Mouse (Mus musculus) kidney, adult 2 months (tissue): ENCODE data around the gene Zc3h7b. TPM values are rescaled to one million over a fixed set of nuclear protein-coding genes. Genes with fewer than 3 reads are reported as not detected.

ENCODE experiments used
- DNase-seq: peaks from one replicate; pipeline ENCODE4 v3.0.0; 2021
- H3K27ac ChIP-seq: fragments of 200-500 bp; 2 replicates; pipeline ENCODE4 v1.5.1; 2012; ENCODE audit warnings: low read depth, low read length, control low read depth, inconsistent platforms; ENCODE audit not compliant: insufficient read depth
- H3K27me3 ChIP-seq: fragments of 200-500 bp; replicated peaks from 2 replicates; pipeline ENCODE4 v1.6.1; 2012; ENCODE audit warnings: mild to moderate bottlenecking, moderate library complexity, low read length, inconsistent platforms; ENCODE audit not compliant: control insufficient read depth, insufficient read depth
- H3K36me3 ChIP-seq: fragments of 200-500 bp; 2 replicates; pipeline ENCODE4 v1.6.1; 2012; ENCODE audit warnings: mild to moderate bottlenecking, moderate library complexity, low read length, inconsistent platforms; ENCODE audit not compliant: control insufficient read depth, insufficient read depth
- H3K4me1 ChIP-seq: fragments of 200-500 bp; 2 replicates; pipeline ENCODE4 v1.6.1; 2011; ENCODE audit warnings: low read length; ENCODE audit not compliant: control insufficient read depth, insufficient read depth
- H3K4me3 ChIP-seq: fragments of 200-500 bp; 2 replicates; pipeline ENCODE4 v1.5.1; 2011; ENCODE audit warnings: mild to moderate bottlenecking, low read depth, low read length, control low read depth; ENCODE audit not compliant: insufficient read depth
- CTCF ChIP-seq: fragments of 200-500 bp; conservative IDR thresholded peaks from 2 replicates; pipeline ENCODE4 v1.5.1; 2011; ENCODE audit warnings: low read depth, mild to moderate bottlenecking, control low read depth, low read length, moderate library complexity, mixed read lengths; ENCODE audit not compliant: insufficient read depth, insufficient read length
- POLR2A ChIP-seq: fragments of 200-500 bp; IDR thresholded peaks from one replicate; pipeline ENCODE4 v1.6.1; 2011; ENCODE audit warnings: low read depth, low read length, control low read depth
- WGBS: fragments of 180-500 bp; shearing (Covaris S2); methylation state at CpG from one replicate; pipeline ENCODE4 v1.1.7; 2018; 5-methylcytosine and 5-hydroxymethylcytosine counted together
- polyA plus RNA-seq: library from polyadenylated mRNA; depleted of rRNA; stranded (reverse); fragments of >200 nt; gene quantifications from 2 replicates; pipeline ENCODE4 v1.2.3, GENCODE M21; 2012

The Zc3h7b gene
- polyA plus RNA-seq, 1 experiment: 46.5 TPM

- Histone ChIP-seq H3K4me1 (peaks cover 47% of the 10 kb centered on the region), H3K36me3 (no peaks in the 10 kb centered on the region; the same call in 1 of the 2 replicates), H3K4me3 (peak overlapping the region; percentile 77), H3K27me3 (no peaks in the 10 kb centered on the region), H3K27ac (peak overlapping the region; percentile 99)
- TF ChIP-seq POLR2A: no peak
- no peak for TF ChIP-seq CTCF
- DNase-seq: no peak
- WGBS: 44% methylated on average over 4 of the region's 4 CpGs
Observed at GRCm38 (mm10) chr15:81803425-81803951, 58.6 kb downstream of the Zc3h7b start.

GRCm38 (mm10) chr15:81804172-81804571 is 59.3 kb downstream of the Zc3h7b start:
- no peak for DNase-seq
- Histone ChIP-seq H3K27me3 (no peaks in the 10 kb centered on the region), H3K4me3 (peak overlapping the region; percentile 77), H3K4me1 (peaks cover 46% of the 10 kb centered on the region), H3K27ac (peak overlapping the region; percentile 99), H3K36me3 (no peaks in the 10 kb centered on the region; the same call in 1 of the 2 replicates)
- no peak for TF ChIP-seq POLR2A
- TF ChIP-seq CTCF: no peak
- WGBS: 72% methylated on average over 1 of the region's 1 CpGs

DNA sequence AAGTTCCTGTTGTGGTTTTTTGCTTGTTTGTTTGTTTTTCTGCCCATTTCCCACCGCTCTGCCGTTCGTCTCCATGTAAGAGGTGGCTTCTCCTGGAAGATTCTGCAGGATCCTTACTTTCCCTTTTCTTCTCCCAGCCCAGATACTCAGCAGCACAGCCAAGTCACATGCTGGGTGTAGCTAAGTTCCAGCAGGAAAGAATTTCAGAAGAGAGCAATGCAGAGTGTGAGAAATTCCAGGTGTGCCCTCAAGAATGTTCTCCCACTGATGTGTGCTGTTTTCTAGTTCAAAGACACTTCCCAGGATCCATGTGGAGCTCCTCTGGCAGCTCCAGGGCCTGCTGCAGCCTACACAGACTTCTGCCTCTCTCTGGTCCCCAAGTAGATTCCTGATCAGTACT is 60.0 kb downstream of the Zc3h7b start:
- 42% methylated on average over 3 of the region's 3 CpGs for WGBS
- DNase-seq: peak; percentile 36
- TF ChIP-seq CTCF (no peak), POLR2A (no peak)
- Histone ChIP-seq H3K36me3 (no peaks in the 10 kb centered on the region; the same call in 1 of the 2 replicates), H3K4me1 (peaks cover 45% of the 10 kb centered on the region), H3K4me3 (peak overlapping the region; percentile 77; the same call in 1 of the 2 replicates), H3K27ac (peak overlapping the region; percentile 99), H3K27me3 (no peaks in the 10 kb centered on the region)

GRCm38 (mm10) chr15:81805624-81806023 is 60.8 kb downstream of the Zc3h7b start:
- peak overlapping the region; percentile 77; the same call in 1 of the 2 replicates for H3K4me3 ChIP-seq
- WGBS: 5% methylated on average over 6 of the region's 6 CpGs
- peak overlapping the region; percentile 99 for H3K27ac ChIP-seq
- peak; percentile 72 for DNase-seq
- H3K4me1 ChIP-seq: peaks cover 43% of the 10 kb centered on the region
- H3K27me3 ChIP-seq: no peaks in the 10 kb centered on the region
- H3K36me3 ChIP-seq: no peaks in the 10 kb centered on the region; the same call in 1 of the 2 replicates
- TF ChIP-seq CTCF (no peak), POLR2A (no peak)

- peaks cover 39% of the 10 kb centered on the region for H3K4me1 ChIP-seq
- peak; percentile 89 for DNase-seq
- 50% methylated on average over 4 of the region's 4 CpGs for WGBS
- H3K27me3 ChIP-seq: no peaks in the 10 kb centered on the region
- H3K4me3 ChIP-seq: no peak overlapping the region
- H3K27ac ChIP-seq: peak overlapping the region; percentile 99
- no peaks in the 10 kb centered on the region; the same call in 1 of the 2 replicates for H3K36me3 ChIP-seq
- TF ChIP-seq POLR2A (no peak), CTCF (no peak)
Observed at GRCm38 (mm10) chr15:81806621-81807404, 62.0 kb downstream of the Zc3h7b start.

DNA sequence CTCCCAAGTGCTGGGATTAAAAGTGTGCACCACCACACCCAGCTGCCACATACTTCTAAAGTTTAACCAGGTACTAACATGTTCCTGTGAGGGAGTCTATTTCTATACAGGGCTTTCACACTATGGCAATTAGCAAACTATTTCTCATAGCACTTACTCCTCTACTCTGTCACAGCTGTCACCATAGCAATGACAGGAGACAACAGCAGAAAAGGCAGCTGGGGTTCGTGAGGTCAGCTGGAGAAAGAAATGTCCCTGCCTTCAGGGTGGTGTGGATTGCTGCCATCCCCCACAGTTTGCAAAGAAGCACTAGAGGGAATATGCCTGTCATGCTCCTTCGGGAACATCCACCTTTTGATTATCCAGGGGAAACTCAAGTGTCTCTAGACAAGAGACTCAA is 63.9 kb downstream of the Zc3h7b start:
- H3K27ac ChIP-seq: peak overlapping the region; percentile 49; the same call in 1 of the 2 replicates
- no peak overlapping the region for H3K4me3 ChIP-seq
- TF ChIP-seq CTCF: no peak
- no peak for TF ChIP-seq POLR2A
- WGBS: 50% methylated on average over 2 of the region's 2 CpGs
- no peaks in the 10 kb centered on the region for H3K27me3 ChIP-seq
- H3K36me3 ChIP-seq: no peaks in the 10 kb centered on the region; the same call in 1 of the 2 replicates
- no peak for DNase-seq
- H3K4me1 ChIP-seq: peaks cover 53% of the 10 kb centered on the region

DNA sequence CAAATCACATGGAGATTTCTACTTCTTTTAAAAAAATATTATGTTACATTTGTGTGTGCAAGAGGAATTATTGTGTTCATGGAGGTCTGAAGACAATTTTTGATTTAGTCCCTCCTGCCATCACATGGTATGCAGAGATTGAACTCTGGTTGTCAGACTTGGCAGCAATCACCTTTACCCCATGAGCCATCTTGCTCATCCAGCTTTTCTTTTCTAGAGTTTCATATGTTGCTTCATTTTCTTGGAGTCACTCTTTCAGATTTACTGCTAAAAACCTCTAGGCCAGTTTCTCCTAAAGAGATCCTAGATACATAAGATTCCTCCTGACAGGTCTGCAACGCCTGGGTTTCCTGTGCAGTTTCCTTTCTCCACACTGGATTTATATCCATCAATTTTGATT is 64.7 kb downstream of the Zc3h7b start:
- 24% methylated on average over 1 of the region's 1 CpGs for WGBS
- peak overlapping the region; percentile 99 for H3K27ac ChIP-seq
- H3K4me1 ChIP-seq: peaks cover 53% of the 10 kb centered on the region
- DNase-seq: no peak
- H3K4me3 ChIP-seq: no peak overlapping the region
- H3K36me3 ChIP-seq: no peaks in the 10 kb centered on the region; the same call in 1 of the 2 replicates
- TF ChIP-seq POLR2A: no peak
- H3K27me3 ChIP-seq: no peaks in the 10 kb centered on the region
